Mouse (Mus musculus): ENCODE measurements around the gene Nubpl.

GRCm38 (mm10) chr12:52360136-52360535 lies 262.6 kb downstream of the Nubpl start:
- TF ChIP-seq CTCF (IDR thresholded peaks at IDR 0.05; ENCODE audit: low read depth, low read length) = no peak
- TF ChIP-seq POLR2A (IDR thresholded peaks at IDR 0.05; ENCODE audit: borderline replicate concordance, low read depth, low read length) = no peak

All from bone marrow macrophage, adult 2 months (primary cell).